Mouse (Mus musculus): ENCODE data around the gene Pum1. TPM values are rescaled to one million over a fixed set of nuclear protein-coding genes. Genes with fewer than 3 reads are reported as not detected.

Gene Pum1
- polyA plus RNA-seq, 1 experiment from 2014 or later: 111 TPM

DNA sequence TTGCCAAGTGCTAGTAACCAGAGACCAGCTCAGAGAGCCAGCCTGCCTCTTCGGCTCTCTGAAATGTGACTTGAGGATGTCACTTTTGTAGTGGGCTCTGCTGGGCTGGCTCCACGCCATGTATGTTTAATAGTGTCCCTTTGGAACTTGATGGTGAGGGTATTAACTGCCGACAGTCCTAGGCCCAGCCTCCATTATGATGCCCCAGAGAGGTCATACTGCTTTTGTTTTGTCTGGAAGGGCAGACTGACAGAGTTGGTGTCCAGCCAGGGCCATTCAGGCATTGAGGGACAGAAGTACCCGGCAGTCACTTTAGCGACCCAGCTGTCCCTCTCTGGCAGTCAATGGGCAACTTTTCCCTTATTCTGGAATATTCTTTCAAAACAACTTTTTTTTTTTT, 146.7 kb downstream of the Pum1 start:
- H3K27ac ChIP-seq: peak overlapping the region; percentile 56
- no peak overlapping the region for H3K9ac ChIP-seq
- peaks cover 75% of the 10 kb centered on the region for H3K4me1 ChIP-seq
- H3K4me3 ChIP-seq: no peak overlapping the region
- H3K9me3 ChIP-seq: no peaks in the 10 kb centered on the region
- H3K4me2 ChIP-seq: no peak overlapping the region
- no peak for ATAC-seq (replicated peaks)
- H3K27me3 ChIP-seq (replicated peaks): no peaks in the 10 kb centered on the region
- 25% methylated on average over 5 of the region's 5 CpGs for WGBS
- no peaks in the 10 kb centered on the region for H3K36me3 ChIP-seq (replicated peaks)

DNA sequence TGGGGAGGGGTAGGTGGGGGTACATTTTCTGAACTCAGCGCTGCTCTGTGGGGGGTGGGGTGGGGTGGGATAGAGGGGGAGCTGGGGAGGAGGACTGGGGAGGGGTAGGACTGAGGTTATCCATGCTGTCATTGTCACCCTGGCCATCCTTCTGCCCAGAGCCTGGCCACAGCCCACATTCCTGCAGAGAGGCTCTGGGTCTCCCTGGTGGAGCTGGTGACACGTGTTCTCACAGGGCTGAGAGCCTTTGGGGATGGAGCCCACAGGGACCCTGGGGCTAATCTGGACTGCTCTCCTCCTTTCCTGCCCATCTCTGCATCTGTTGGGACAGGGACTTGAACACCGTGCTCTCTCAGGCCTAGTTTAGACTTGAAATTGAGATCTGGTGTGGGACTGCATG, 147.7 kb downstream of the Pum1 start:
- Histone ChIP-seq H3K36me3 (replicated peaks) (no peaks in the 10 kb centered on the region), H3K9me3 (no peaks in the 10 kb centered on the region), H3K27ac (peak overlapping the region; percentile 22; the same call in 1 of the 2 replicates), H3K9ac (no peak overlapping the region), H3K4me2 (no peak overlapping the region), H3K27me3 (replicated peaks) (no peaks in the 10 kb centered on the region), H3K4me3 (no peak overlapping the region), H3K4me1 (peaks cover 75% of the 10 kb centered on the region)
- WGBS: 24% methylated on average over 3 of the region's 3 CpGs
- no peak for ATAC-seq (replicated peaks)

GRCm38 (mm10) chr4:130811385-130811784, 148.3 kb downstream of the Pum1 start:
- Histone ChIP-seq H3K4me3 (no peak overlapping the region), H3K9ac (no peak overlapping the region), H3K27me3 (replicated peaks) (no peaks in the 10 kb centered on the region), H3K9me3 (no peaks in the 10 kb centered on the region), H3K4me2 (no peak overlapping the region), H3K36me3 (replicated peaks) (no peaks in the 10 kb centered on the region), H3K4me1 (peaks cover 77% of the 10 kb centered on the region), H3K27ac (peak overlapping the region; percentile 27; the same call in 1 of the 2 replicates)
- no peak for ATAC-seq (replicated peaks)
- WGBS: 25% methylated on average over 7 of the region's 7 CpGs

DNA sequence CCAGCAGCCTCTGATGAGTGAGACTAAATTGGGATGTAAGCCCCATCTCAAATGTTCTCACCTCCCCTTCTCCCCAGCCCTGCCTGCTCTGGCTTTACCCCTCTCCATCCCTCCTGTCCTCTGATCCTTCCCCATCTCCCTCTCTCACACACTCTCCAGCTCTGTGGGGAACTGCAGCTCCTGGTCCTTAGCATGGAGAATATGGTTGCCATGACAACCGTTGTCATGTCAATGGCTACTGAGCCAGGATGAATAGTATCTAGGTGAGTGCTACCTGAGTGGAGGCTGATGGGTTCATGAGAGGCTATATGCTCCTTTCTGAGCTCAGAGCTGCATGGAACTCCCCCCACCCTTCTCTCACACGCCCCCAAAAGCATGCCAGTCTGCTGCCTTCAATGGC, 150.8 kb downstream of the Pum1 start:
- ATAC-seq (replicated peaks): peak; percentile 82
- no peaks in the 10 kb centered on the region for H3K27me3 ChIP-seq (replicated peaks)
- no peaks in the 10 kb centered on the region for H3K9me3 ChIP-seq
- H3K4me2 ChIP-seq: peak overlapping the region; percentile 44
- WGBS: 44% methylated on average over 2 of the region's 2 CpGs
- peak overlapping the region; percentile 90 for H3K27ac ChIP-seq
- peak overlapping the region; percentile 16; the same call in 1 of the 2 replicates for H3K9ac ChIP-seq
- H3K36me3 ChIP-seq (replicated peaks): no peaks in the 10 kb centered on the region; the same call in 1 of the 2 replicates
- peaks cover 66% of the 10 kb centered on the region for H3K4me1 ChIP-seq
- no peak overlapping the region for H3K4me3 ChIP-seq

GRCm38 (mm10) chr4:130814742-130815330, 151.7 kb downstream of the Pum1 start:
- Histone ChIP-seq H3K27ac (peak overlapping the region; percentile 90), H3K9ac (no peak overlapping the region), H3K27me3 (replicated peaks) (no peaks in the 10 kb centered on the region), H3K36me3 (replicated peaks) (no peaks in the 10 kb centered on the region; the same call in 1 of the 2 replicates), H3K4me3 (no peak overlapping the region), H3K4me2 (no peak overlapping the region), H3K4me1 (peaks cover 57% of the 10 kb centered on the region), H3K9me3 (no peaks in the 10 kb centered on the region)
- peak; percentile 16 for ATAC-seq (replicated peaks)
- WGBS: 29% methylated on average over 8 of the region's 8 CpGs

DNA sequence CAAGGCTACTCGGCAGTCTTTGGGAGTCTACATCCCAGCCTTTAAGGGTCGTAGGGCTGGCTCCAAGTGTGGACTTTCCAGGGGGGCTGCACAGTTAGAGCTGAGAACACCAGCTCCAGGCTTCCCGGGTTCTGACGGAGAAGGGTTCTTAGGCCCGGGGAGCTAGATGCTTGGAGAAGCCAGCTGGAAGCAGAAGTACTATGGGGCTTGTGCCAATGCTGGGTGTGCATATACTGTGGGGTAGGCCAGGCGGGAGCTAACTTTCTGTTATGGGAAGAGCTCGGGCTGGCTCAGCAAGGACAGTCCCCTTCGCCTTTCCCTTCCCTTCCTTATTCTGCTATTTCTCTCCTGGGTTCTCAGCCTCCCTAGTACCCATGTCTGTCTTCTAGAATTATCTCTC, 152.7 kb downstream of the Pum1 start:
- no peak overlapping the region for H3K9ac ChIP-seq
- WGBS: 77% methylated on average over 8 of the region's 8 CpGs

DNA sequence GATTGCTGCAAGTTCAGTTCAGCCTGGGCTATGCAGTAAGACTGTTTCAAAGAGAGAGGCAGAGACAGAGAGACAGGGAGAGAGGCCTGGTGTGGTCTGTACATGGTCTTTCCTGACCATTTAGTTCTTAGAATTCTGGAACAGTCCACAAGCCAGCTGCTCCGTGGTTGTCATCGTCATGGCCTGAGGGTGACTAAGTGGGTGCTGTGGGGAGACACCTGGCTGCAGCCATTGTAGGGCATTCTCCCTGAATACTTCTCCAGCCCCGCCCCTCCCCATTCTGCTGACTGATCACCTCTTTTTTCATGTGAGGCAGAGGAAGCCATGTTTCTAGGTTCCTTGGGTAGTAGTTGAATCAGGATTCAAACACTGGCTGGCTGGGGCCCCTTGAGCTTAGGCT, 156.7 kb downstream of the Pum1 start:
- Histone ChIP-seq H3K9me3 (no peaks in the 10 kb centered on the region), H3K27me3 (replicated peaks) (no peaks in the 10 kb centered on the region), H3K4me1 (peaks cover 16% of the 10 kb centered on the region), H3K4me2 (no peak overlapping the region), H3K36me3 (replicated peaks) (peaks cover 22% of the 10 kb centered on the region; the same call in 1 of the 2 replicates), H3K4me3 (no peak overlapping the region), H3K27ac (no peak overlapping the region), H3K9ac (no peak overlapping the region)
- WGBS: 88% methylated on average over 3 of the region's 3 CpGs
- no peak for ATAC-seq (replicated peaks)

More for the DNA sequence above, 152.7 kb downstream of the Pum1 start:
- no peaks in the 10 kb centered on the region; the same call in 1 of the 2 replicates for H3K36me3 ChIP-seq (replicated peaks)
- peak overlapping the region; percentile 90 for H3K27ac ChIP-seq
- H3K4me2 ChIP-seq: no peak overlapping the region
- H3K9me3 ChIP-seq: no peaks in the 10 kb centered on the region
- peaks cover 56% of the 10 kb centered on the region for H3K4me1 ChIP-seq
- H3K4me3 ChIP-seq: no peak overlapping the region
- no peak for ATAC-seq (replicated peaks)
- H3K27me3 ChIP-seq (replicated peaks): no peaks in the 10 kb centered on the region

- Histone ChIP-seq H3K27me3 (replicated peaks) (no peaks in the 10 kb centered on the region), H3K4me1 (peaks cover 7% of the 10 kb centered on the region), H3K4me2 (no peak overlapping the region), H3K36me3 (replicated peaks) (peaks cover 22% of the 10 kb centered on the region; the same call in 1 of the 2 replicates), H3K9ac (no peak overlapping the region), H3K27ac (no peak overlapping the region), H3K9me3 (no peaks in the 10 kb centered on the region), H3K4me3 (no peak overlapping the region)
- WGBS: 84% methylated on average over 7 of the region's 7 CpGs
- ATAC-seq (replicated peaks): no peak
Observed at GRCm38 (mm10) chr4:130820594-130821255, 157.6 kb downstream of the Pum1 start.

DNA sequence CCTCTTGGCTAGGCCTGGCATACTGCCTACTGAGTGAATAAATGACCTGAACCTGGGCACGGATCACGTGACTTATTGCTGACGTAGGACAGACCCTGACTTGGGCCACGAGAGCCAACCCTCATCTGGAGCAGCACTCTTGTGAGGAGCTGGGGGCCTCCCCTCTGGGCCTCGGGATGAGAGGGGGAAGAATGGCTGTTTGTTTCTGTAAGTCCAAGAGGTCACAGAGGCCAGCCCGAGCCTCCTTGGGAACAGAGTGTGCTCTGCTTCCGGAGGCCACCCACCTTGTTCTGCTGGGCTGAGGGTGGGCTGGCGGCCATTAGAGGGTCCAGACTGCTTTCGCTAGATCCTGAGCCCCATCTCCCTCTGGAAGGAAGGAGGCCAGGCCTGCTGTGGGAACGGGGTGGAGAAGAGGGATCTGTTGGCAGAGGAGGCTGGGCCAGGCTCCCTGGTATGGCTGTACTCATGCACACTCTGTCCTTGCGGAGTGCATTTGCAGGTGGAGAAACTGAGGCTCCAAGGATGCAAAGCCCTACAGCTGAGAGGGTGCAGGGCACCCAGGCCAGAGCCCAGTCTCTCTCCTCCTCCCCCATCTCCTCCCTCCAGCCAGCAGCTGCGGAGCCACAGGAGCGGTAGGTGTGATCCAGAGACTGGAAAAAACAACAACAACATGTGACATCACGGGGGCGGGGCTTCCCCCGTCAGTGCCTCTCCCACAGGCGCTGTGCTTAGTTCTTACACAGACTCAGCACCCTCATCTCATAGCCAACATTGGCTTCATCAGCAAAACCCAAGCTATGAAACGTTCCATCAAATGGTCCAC, 165.9 kb downstream of the Pum1 start:
- Histone ChIP-seq H3K4me2 (no peak overlapping the region), H3K4me1 (peaks cover 10% of the 10 kb centered on the region), H3K4me3 (no peak overlapping the region), H3K27ac (no peak overlapping the region), H3K36me3 (replicated peaks) (no peaks in the 10 kb centered on the region; the same call in 1 of the 2 replicates), H3K27me3 (replicated peaks) (no peaks in the 10 kb centered on the region), H3K9ac (no peak overlapping the region), H3K9me3 (no peaks in the 10 kb centered on the region)
- peak; percentile 34 for ATAC-seq (replicated peaks)
- 11% methylated on average over 18 of the region's 18 CpGs for WGBS

Other genes starting within 250 kb of the Pum1 start
- 12.8 and 13.6 TPM in 2 replicates for gene Nkain1, start 89.1 kb upstream of the Pum1 start, polyA plus RNA-seq (2015; fragmentation: Nextera tagmentation; extraction: Ambion mirVana)
- gene Sdc3, start 129.2 kb downstream of the Pum1 start, polyA plus RNA-seq (2015; fragmentation: Nextera tagmentation; extraction: Ambion mirVana): 180 and 186 TPM in 2 replicates
- 28.4 and 32.8 TPM in 2 replicates for gene Laptm5, start 249.8 kb downstream of the Pum1 start, polyA plus RNA-seq (2015; fragmentation: Nextera tagmentation; extraction: Ambion mirVana)

All from midbrain, embryonic 15.5 days (tissue).